Comparison of ENCODE assay signal across 7 mouse cellular contexts in the genomic region with DNA sequence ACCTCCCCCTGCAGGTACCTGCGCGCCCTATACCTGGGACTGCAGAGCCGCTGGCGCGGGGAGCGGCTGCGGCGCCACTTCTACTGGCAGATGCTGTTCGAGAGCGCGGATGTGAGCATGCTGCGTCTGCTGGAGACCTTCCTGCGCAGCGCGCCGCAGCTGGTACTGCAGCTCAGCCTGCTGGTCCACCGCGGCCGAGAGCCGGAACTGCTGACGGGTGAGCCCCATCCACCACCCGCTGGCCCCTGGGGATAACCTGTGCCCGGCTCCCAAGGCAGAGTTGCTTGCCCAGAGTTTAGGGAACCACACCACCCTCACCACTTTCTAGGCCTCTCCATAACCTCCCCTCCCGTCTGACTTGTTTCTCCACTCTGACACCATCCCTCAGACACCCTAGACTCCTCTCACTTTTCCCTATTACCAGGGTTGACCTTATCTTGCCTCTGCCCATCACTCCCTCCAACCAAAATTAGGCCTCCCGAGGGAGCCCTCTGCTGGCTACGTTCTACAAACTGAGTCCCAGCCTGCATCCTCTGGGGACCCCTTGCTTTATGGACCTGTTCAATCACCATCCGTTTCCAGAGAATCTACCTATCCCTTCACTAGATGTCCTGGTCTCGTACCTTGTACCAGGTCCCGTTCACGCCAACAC. TPM values are rescaled to one million over a fixed set of nuclear protein-coding genes. Genes with fewer than 3 reads are reported as not detected.
DNase-seq lines count a peak whose midpoint lies in the region; ATAC-seq and TF ChIP-seq lines count a peak whose summit lies in the region.

No protein-coding gene starts in this region.

- H3K27me3 ChIP-seq in embryonic facial prominence, embryonic 10.5 days (replicated peaks; ENCODE audit: low read depth, poor library complexity, severe bottlenecking), result peaks cover 72% of the 10 kb centered on the region

- no peaks in the 10 kb centered on the region for H3K9me3 ChIP-seq in embryonic facial prominence, embryonic 10.5 days

- no peak overlapping the region for H3K27ac ChIP-seq in left cerebral cortex, adult 2 months
- no peak overlapping the region for H3K27ac ChIP-seq in embryonic facial prominence, embryonic 10.5 days (replicated peaks)

- H3K36me3 ChIP-seq in embryonic facial prominence, embryonic 10.5 days (replicated peaks), result no peaks in the 10 kb centered on the region

- peak; percentile 21; the same call in 1 of the 2 replicates for ATAC-seq in megakaryocyte-erythroid progenitor cell, adult 5-6 weeks (replicated peaks; ENCODE audit: low FRiP score, low TSS enrichment, poor library complexity, severe bottlenecking)

- WGBS in embryonic facial prominence, embryonic 10.5 days, result 9% methylated on average over 30 of the region's 30 CpGs

- peaks cover 8% of the 10 kb centered on the region for H3K4me1 ChIP-seq in embryonic facial prominence, embryonic 10.5 days

- DNase-seq in left cerebral cortex, adult 2 months (ENCODE audit: extremely low spot score in 1 of 2, low spot score in 2 of 2), result no peak
- no peak for DNase-seq in left cerebral cortex, adult 11 months (ENCODE audit: low spot score)
- DNase-seq in ZHBTc4 (ENCODE audit: low read depth, low spot score), result peak; percentile 51
- DNase-seq in embryonic facial prominence, embryonic 10.5 days (ENCODE audit: low spot score), result no peak
- DNase-seq in adrenal gland, postnatal 14 days, result no peak
- DNase-seq in urinary bladder, postnatal 10 days (ENCODE audit: low spot score), result no peak

- intact Hi-C loops in left cerebral cortex, adult 2 months (cut with DNase I), result no loop called here

- no peak overlapping the region for H3K4me3 ChIP-seq in left cerebral cortex, adult 2 months
- peak overlapping the region; percentile 34; the same call in 1 of the 2 replicates for H3K4me3 ChIP-seq in embryonic facial prominence, embryonic 10.5 days

- TF ChIP-seq CTCF in left cerebral cortex, adult 2 months (IDR thresholded peaks at IDR 0.05), result peak; percentile 37

RNA-seq across cellular contexts. Expression of gene Ccm2l, which starts 12.9 kb away (rescaled TPM):
- 1 to 10 TPM; 5.4 to 6.2 TPM for total RNA-seq in left cerebral cortex, adult 2 months (2021)
- polyA plus RNA-seq in embryonic facial prominence, embryonic 10.5 days (2016; fragmentation: Nextera tagmentation; extraction: Ambion mirVana), result 1.2 TPM in 2 replicates
- not detected in 2 replicates for total RNA-seq in megakaryocyte-erythroid progenitor cell, adult 5-6 weeks (2014; fragmentation: Nextera tagmentation)
- total RNA-seq in megakaryocyte-erythroid progenitor cell, adult 5-6 weeks (2017), result not detected in 2 replicates
- 15.3 and 21.3 TPM in 2 replicates for total RNA-seq in adrenal gland, postnatal 14 days (2021)

RNA-seq across cellular contexts. Expression of gene Xkr7, which starts 21.2 kb away (rescaled TPM):
- 1 to 10 TPM; 5.0 to 5.3 TPM for total RNA-seq in left cerebral cortex, adult 2 months (2021)
- polyA plus RNA-seq in embryonic facial prominence, embryonic 10.5 days (2016; fragmentation: Nextera tagmentation; extraction: Ambion mirVana), result 0.36 and 0.38 TPM in 2 replicates
- total RNA-seq in megakaryocyte-erythroid progenitor cell, adult 5-6 weeks (2014; fragmentation: Nextera tagmentation), result not detected in 2 replicates
- total RNA-seq in megakaryocyte-erythroid progenitor cell, adult 5-6 weeks (2017), result not detected in 2 replicates
- 0.93 and 1.3 TPM in 2 replicates for total RNA-seq in adrenal gland, postnatal 14 days (2021)

RNA-seq across cellular contexts. Expression of gene Pdrg1, which starts 37.6 kb away (rescaled TPM):
- total RNA-seq in left cerebral cortex, adult 2 months (2021), result 10 to 100 TPM; 55.5 to 60.5 TPM
- polyA plus RNA-seq in embryonic facial prominence, embryonic 10.5 days (2016; fragmentation: Nextera tagmentation; extraction: Ambion mirVana), result 92.1 and 92.2 TPM in 2 replicates
- 56.7 and 75.9 TPM in 2 replicates for total RNA-seq in megakaryocyte-erythroid progenitor cell, adult 5-6 weeks (2014; fragmentation: Nextera tagmentation)
- 218 and 242 TPM in 2 replicates for total RNA-seq in megakaryocyte-erythroid progenitor cell, adult 5-6 weeks (2017)
- total RNA-seq in adrenal gland, postnatal 14 days (2021), result 112 and 124 TPM in 2 replicates

RNA-seq across cellular contexts. Expression of gene Hck, which starts 55.4 kb away (rescaled TPM):
- 1 to 10 TPM; 2.0 to 2.1 TPM for total RNA-seq in left cerebral cortex, adult 2 months (2021)
- 1.3 and 1.4 TPM in 2 replicates for polyA plus RNA-seq in embryonic facial prominence, embryonic 10.5 days (2016; fragmentation: Nextera tagmentation; extraction: Ambion mirVana)
- 2.2 TPM in 1 of 2 replicates, not detected in the other for total RNA-seq in megakaryocyte-erythroid progenitor cell, adult 5-6 weeks (2014; fragmentation: Nextera tagmentation)
- total RNA-seq in megakaryocyte-erythroid progenitor cell, adult 5-6 weeks (2017), result 0.23 and 3.3 TPM in 2 replicates
- total RNA-seq in adrenal gland, postnatal 14 days (2021), result 2.0 and 2.9 TPM in 2 replicates

Comparison
In these comparisons a context has a peak if more than half of its experiments do, and no peak if none do; other contexts are left out.
1. RNA of gene Ccm2l, which starts 12.9 kb away (total RNA-seq): 15.3 to 21.3 TPM in adrenal gland, postnatal 14 days and 5.4 to 6.2 TPM in left cerebral cortex, adult 2 months; not detected in megakaryocyte-erythroid progenitor cell, adult 5-6 weeks; every median in the first group is over 4 times any median in the second.